Mouse (Mus musculus): ENCODE measurements around the gene Gpx7.
"Not testable (repeated sequence)": the region's sequence is repeated elsewhere in the genome, so short reads cannot be mapped to it uniquely, and the experiment has no call there.

The Gpx7 gene

GRCm38 (mm10) chr4:108388741-108389140 lies 18.0 kb downstream of the Gpx7 start:
- no peak for DNase-seq (ENCODE audit: low spot score)

GRCm38 (mm10) chr4:108387681-108388253 lies 19.0 kb downstream of the Gpx7 start:
- DNase-seq (ENCODE audit: low spot score) = peak; percentile 60

GRCm38 (mm10) chr4:108387106-108387505 lies 19.7 kb downstream of the Gpx7 start:
- DNase-seq (ENCODE audit: low spot score) = no peak

GRCm38 (mm10) chr4:108386087-108386486 lies 20.7 kb downstream of the Gpx7 start:
- no peak for DNase-seq (ENCODE audit: low spot score)

- DNase-seq (ENCODE audit: low spot score) = no peak
Measured at GRCm38 (mm10) chr4:108383183-108383714, 23.5 kb downstream of the Gpx7 start, which contains the start of gene Shisal2a. Shisal2a (minus strand) TSS chr4:108383349.

- DNase-seq (ENCODE audit: low spot score) = no peak
Measured at GRCm38 (mm10) chr4:108380146-108380545, 26.6 kb downstream of the Gpx7 start.

- DNase-seq (ENCODE audit: low spot score) = no peak
Measured at GRCm38 (mm10) chr4:108379476-108379875, 27.3 kb downstream of the Gpx7 start.

GRCm38 (mm10) chr4:108372166-108372565 lies 34.6 kb downstream of the Gpx7 start:
- DNase-seq (ENCODE audit: low spot score) = no peak

GRCm38 (mm10) chr4:108371421-108371820 lies 35.3 kb downstream of the Gpx7 start:
- no peak for DNase-seq (ENCODE audit: low spot score)

GRCm38 (mm10) chr4:108370409-108370808 lies 36.4 kb downstream of the Gpx7 start:
- DNase-seq (ENCODE audit: low spot score) = no peak

GRCm38 (mm10) chr4:108369254-108369653 lies 37.5 kb downstream of the Gpx7 start:
- DNase-seq (ENCODE audit: low spot score) = no peak

GRCm38 (mm10) chr4:108364111-108364476 lies 42.7 kb downstream of the Gpx7 start:
- no peak for DNase-seq (ENCODE audit: low spot score)

- DNase-seq (ENCODE audit: low spot score) = no peak
Measured at GRCm38 (mm10) chr4:108363355-108364110, 43.2 kb downstream of the Gpx7 start.

- DNase-seq (ENCODE audit: low spot score) = no peak
Measured at GRCm38 (mm10) chr4:108362321-108363261, 44.2 kb downstream of the Gpx7 start.

GRCm38 (mm10) chr4:108360136-108361055 lies 46.4 kb downstream of the Gpx7 start:
- DNase-seq (ENCODE audit: low spot score) = no peak

GRCm38 (mm10) chr4:108358498-108358897 lies 48.3 kb downstream of the Gpx7 start:
- no peak for DNase-seq (ENCODE audit: low spot score)

- no peak for DNase-seq (ENCODE audit: low spot score)
Measured at GRCm38 (mm10) chr4:108357458-108357857, 49.3 kb downstream of the Gpx7 start.

GRCm38 (mm10) chr4:108353591-108353990 lies 53.2 kb downstream of the Gpx7 start:
- DNase-seq (ENCODE audit: low spot score) = not testable (repeated sequence)

GRCm38 (mm10) chr4:108350819-108351218 lies 55.9 kb downstream of the Gpx7 start:
- DNase-seq (ENCODE audit: low spot score) = no peak

Measured in urinary bladder, postnatal 25 days (tissue).